ENCODE assay signal across 19 mouse cellular contexts in the genomic region with DNA sequence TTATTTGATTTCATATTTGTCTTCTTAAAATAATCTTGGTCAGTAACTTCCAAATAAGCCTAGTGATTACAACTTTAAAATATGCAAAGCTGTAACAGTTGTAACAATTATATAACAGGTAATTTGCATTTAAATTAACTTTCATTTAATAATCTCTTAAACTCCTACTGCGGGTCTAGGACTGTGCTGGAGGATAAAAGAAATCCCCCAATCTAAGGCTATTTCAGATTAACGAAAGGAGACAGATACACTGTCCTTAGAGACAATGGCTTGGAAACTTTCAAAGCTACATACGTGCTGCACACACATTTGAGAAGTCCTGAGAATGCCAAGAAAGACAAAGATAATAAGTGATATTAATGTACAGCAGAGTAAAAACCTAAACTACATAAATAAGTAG. TPM values are rescaled to one million over a fixed set of nuclear protein-coding genes. Genes with fewer than 3 reads are reported as not detected.
"Had no signal": no experiment of that assay in that cellular context is flagged by ENCODE, and none has a peak within 500 bp of the region (broad histone marks: within the 10 kb centered on the region; RNA-seq: fewer than 3 reads in every experiment).

No protein-coding gene starts in this region.

- H3K4me1 ChIP-seq: neural tube, embryonic 13.5 days; neural tube, embryonic 15.5 days; stomach, embryonic 15.5 days had no signal

- H3K9me3 ChIP-seq: neural tube, embryonic 13.5 days; neural tube, embryonic 15.5 days; stomach, embryonic 15.5 days had no signal

- H3K36me3 ChIP-seq: neural tube, embryonic 13.5 days; neural tube, embryonic 15.5 days; stomach, embryonic 15.5 days had no signal

- H3K9ac ChIP-seq: neural tube, embryonic 13.5 days; neural tube, embryonic 15.5 days; stomach, embryonic 15.5 days had no signal

- H3K4me2 ChIP-seq: neural tube, embryonic 13.5 days; neural tube, embryonic 15.5 days; stomach, embryonic 15.5 days had no signal

- H3K4me3 ChIP-seq: neural tube, embryonic 13.5 days; neural tube, embryonic 15.5 days; stomach, embryonic 15.5 days had no signal

- DNase-seq: retina, postnatal 1 day; right cerebral cortex, adult 18-20 months; right cerebral cortex, postnatal 14 days; right cerebral cortex, postnatal 25 days; right cerebral cortex, postnatal 4 days; spleen, adult 18-20 months; thymus, adult 18-20 months; thymus, adult 2 months; thymus, postnatal 14 days; thymus, postnatal 25 days; thymus, postnatal 36 days; thymus, postnatal 4 days had no signal

- H3K27me3 ChIP-seq: neural tube, embryonic 13.5 days; neural tube, embryonic 15.5 days; stomach, embryonic 15.5 days had no signal

- H3K27ac ChIP-seq: neural tube, embryonic 13.5 days; neural tube, embryonic 15.5 days; stomach, embryonic 15.5 days; stomach, postnatal 0 days had no signal

RNA-seq across cellular contexts. Expression of gene Col10a1, which starts 31.5 kb away (rescaled TPM):
- polyA plus RNA-seq: neural tube, embryonic 13.5 days; small intestine, adult 2 months; spleen, adult 2 months; testis, adult 2 months had no signal
